Mouse (Mus musculus) G1E (cell line): ENCODE measurements around the gene Mcee. TPM values are rescaled to one million over a fixed set of nuclear protein-coding genes. Genes with fewer than 3 reads are reported as not detected.
A peak's percentile ranks its signal among the peaks of the same experiment; 100 is the strongest.

Source experiments
- ATAC-seq: 2 replicates; pipeline ENCODE4 v1.8.0; 2016; ENCODE audit warnings: mild to moderate bottlenecking; ENCODE audit not compliant: insufficient number of reproducible peaks, poor library complexity, low FRiP score, severe bottlenecking; ENCODE audit errors: extremely low read depth
- DNase-seq: peaks from one replicate; pipeline ENCODE4 v3.0.0; 2012; ENCODE audit warnings: low spot score
- H3K27me3 ChIP-seq: 2 replicates; pipeline ENCODE4 v1.6.1; 2012; ENCODE audit warnings: mild to moderate bottlenecking, low read length, inconsistent platforms; ENCODE audit not compliant: insufficient read depth
- H3K36me3 ChIP-seq: replicated peaks from 2 replicates; pipeline ENCODE3; 2012; ENCODE audit warnings: mild to moderate bottlenecking, inconsistent platforms
- H3K4me1 ChIP-seq: 2 replicates; pipeline ENCODE4 v1.6.1; 2012; ENCODE audit warnings: low read depth, low read length, inconsistent platforms, mixed read lengths; ENCODE audit not compliant: insufficient read depth
- H3K4me3 ChIP-seq: 2 replicates; pipeline ENCODE4 v1.5.1; 2012; ENCODE audit warnings: low read depth, mild to moderate bottlenecking, inconsistent platforms, low read length, moderate library complexity, mixed read lengths
- H3K9me3 ChIP-seq: replicated peaks from 2 replicates; pipeline ENCODE4 v1.6.1; 2012; ENCODE audit warnings: inconsistent platforms
- CTCF ChIP-seq: IDR thresholded peaks from 2 replicates; pipeline ENCODE4 v1.5.1; 2012; ENCODE audit warnings: low read depth, low read length, inconsistent platforms, mixed read lengths
- GATA1 ChIP-seq: IDR thresholded peaks from 2 replicates; pipeline ENCODE4 v1.6.1; 2012; ENCODE audit warnings: borderline replicate concordance, low read length, inconsistent platforms, mixed read lengths
- GATA2 ChIP-seq: IDR thresholded peaks from 2 replicates; pipeline ENCODE4 v1.6.1; 2012; ENCODE audit warnings: low read depth, low read length, inconsistent platforms, borderline replicate concordance
- POLR2AphosphoS5 ChIP-seq: IDR thresholded peaks from 2 replicates; pipeline ENCODE4 v1.6.1; 2012; ENCODE audit warnings: low read depth, low read length, inconsistent platforms; ENCODE audit not compliant: insufficient replicate concordance
- TAL1 ChIP-seq: conservative IDR thresholded peaks from 2 replicates; pipeline ENCODE4 v1.6.1; 2012; ENCODE audit warnings: low read depth, low read length, inconsistent platforms, mixed read lengths
- polyA plus RNA-seq: library from polyadenylated mRNA; stranded (reverse); fragments of >175 nt; gene quantifications from 2 replicates; pipeline ENCODE4 v1.2.3, GENCODE M21; 2012
- total RNA-seq, 2 experiments: library from RNA; stranded (forward) in 1 of 2; stranded (reverse) in 1 of 2; fragments of 200-1000 nt in 1 of 2; fragments of >200 nt in 1 of 2; fragmentation: Nextera tagmentation in 1 of 2; gene quantifications; 2 replicates each; pipeline ENCODE4 v1.2.3; 2014 to 2017

The Mcee gene
- total and polyA plus RNA-seq, 3 experiments: 2.8 to 75.4 (median 39.3) TPM

DNA sequence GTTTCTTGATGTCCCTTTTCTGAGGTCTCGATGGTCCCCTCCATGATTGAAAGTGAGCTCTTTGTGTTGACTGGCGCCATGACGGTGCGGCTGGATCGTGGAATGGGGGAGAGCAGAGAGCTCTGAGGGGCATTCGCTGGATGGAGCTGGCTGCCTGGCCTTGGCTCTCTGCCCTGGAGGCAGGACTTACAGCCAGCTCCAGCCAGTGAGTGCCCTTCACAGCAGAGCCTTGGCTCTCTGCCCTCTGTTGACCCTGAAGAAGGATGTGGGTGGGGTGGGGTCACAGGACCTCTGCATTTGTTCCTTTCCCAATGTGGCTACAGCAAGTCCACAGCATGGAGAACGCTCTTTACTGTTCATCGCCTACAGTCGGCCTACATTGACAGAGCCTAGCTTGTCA is 35.0 kb upstream of the Mcee start:
- no peaks in the 10 kb centered on the region for H3K9me3 ChIP-seq
- no peaks in the 10 kb centered on the region for H3K27me3 ChIP-seq
- H3K4me1 ChIP-seq: peaks cover 12% of the 10 kb centered on the region
- H3K36me3 ChIP-seq: peaks cover 85% of the 10 kb centered on the region
- DNase-seq (no peak), ATAC-seq (no peak)
- H3K4me3 ChIP-seq: no peak overlapping the region
- TF ChIP-seq GATA1 (no peak), POLR2AphosphoS5 (no peak), CTCF (no peak), GATA2 (no peak), TAL1 (no peak)

GRCm38 (mm10) chr7:64358666-64359065 is 33.7 kb upstream of the Mcee start:
- no peaks in the 10 kb centered on the region for H3K9me3 ChIP-seq
- DNase-seq: no peak
- TF ChIP-seq CTCF (no peak), POLR2AphosphoS5 (no peak), GATA1 (no peak)
- peaks cover 85% of the 10 kb centered on the region for H3K36me3 ChIP-seq
- ATAC-seq: no peak
- peaks cover 12% of the 10 kb centered on the region for H3K4me1 ChIP-seq
- no peaks in the 10 kb centered on the region for H3K27me3 ChIP-seq
- no peak overlapping the region for H3K4me3 ChIP-seq

GRCm38 (mm10) chr7:64359943-64360585 is 32.3 kb upstream of the Mcee start:
- peak; percentile 68; the same call in 1 of the 2 replicates for ATAC-seq

GRCm38 (mm10) chr7:64360586-64360945 is 31.8 kb upstream of the Mcee start:
- ATAC-seq (0 out of 2 replicates have a peak, but pooled peaks have one; percentile 8), DNase-seq (no peak)
- Histone ChIP-seq H3K27me3 (no peaks in the 10 kb centered on the region), H3K36me3 (peaks cover 91% of the 10 kb centered on the region), H3K9me3 (no peaks in the 10 kb centered on the region), H3K4me1 (peaks cover 12% of the 10 kb centered on the region), H3K4me3 (no peak overlapping the region; the same call in 1 of the 2 replicates)
- no peak for TF ChIP-seq GATA2
- no peak for TF ChIP-seq POLR2AphosphoS5

More at GRCm38 (mm10) chr7:64359943-64360585, 32.3 kb upstream of the Mcee start:
- no peak for TF ChIP-seq POLR2AphosphoS5
- TF ChIP-seq TAL1: no peak
- TF ChIP-seq GATA1: no peak
- H3K27me3 ChIP-seq: no peaks in the 10 kb centered on the region
- peaks cover 86% of the 10 kb centered on the region for H3K36me3 ChIP-seq
- DNase-seq: peak; percentile 12
- H3K4me3 ChIP-seq: peak overlapping the region; percentile 42; the same call in 1 of the 2 replicates
- H3K9me3 ChIP-seq: no peaks in the 10 kb centered on the region
- peaks cover 12% of the 10 kb centered on the region for H3K4me1 ChIP-seq

GRCm38 (mm10) chr7:64365863-64366262 is 26.5 kb upstream of the Mcee start:
- H3K36me3 ChIP-seq: peaks cover 94% of the 10 kb centered on the region
- TF ChIP-seq CTCF: no peak
- TF ChIP-seq GATA1: no peak
- no peak for TF ChIP-seq TAL1
- no peak for TF ChIP-seq POLR2AphosphoS5
- TF ChIP-seq GATA2: no peak
- no peaks in the 10 kb centered on the region for H3K27me3 ChIP-seq

DNA sequence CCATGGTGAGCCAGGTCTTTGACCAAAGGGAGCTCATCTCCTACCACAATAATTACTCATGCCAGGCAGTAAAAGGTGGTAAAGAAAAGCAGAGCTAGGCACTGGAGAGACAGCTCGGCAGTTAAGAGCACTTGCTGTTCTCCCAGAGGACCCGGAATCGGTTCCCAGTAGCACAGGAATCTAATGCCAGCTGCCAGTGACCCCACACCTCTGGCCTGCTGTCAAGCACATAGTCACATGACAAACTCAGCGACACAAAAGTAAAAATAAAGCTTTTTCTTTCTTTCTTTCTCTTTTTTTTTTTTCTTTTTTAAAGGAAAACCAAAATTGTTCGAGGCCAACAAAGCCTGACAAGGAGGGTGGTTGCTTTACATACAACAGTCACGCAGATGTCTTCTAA is 22.6 kb upstream of the Mcee start:
- ATAC-seq (no peak), DNase-seq (no peak)
- Histone ChIP-seq H3K9me3 (no peaks in the 10 kb centered on the region), H3K27me3 (no peaks in the 10 kb centered on the region), H3K4me3 (no peak overlapping the region), H3K36me3 (peaks cover 73% of the 10 kb centered on the region), H3K4me1 (peaks cover 18% of the 10 kb centered on the region)
- TF ChIP-seq GATA1 (no peak), GATA2 (no peak)

More at GRCm38 (mm10) chr7:64365863-64366262, 26.5 kb upstream of the Mcee start:
- Histone ChIP-seq H3K4me3 (no peak overlapping the region), H3K4me1 (peaks cover under 1% of the 10 kb centered on the region), H3K9me3 (no peaks in the 10 kb centered on the region)
- no peak for DNase-seq
- no peak for ATAC-seq
